Mouse (Mus musculus) MEL (cell line): ENCODE results near the gene Aqp7. TPM values are rescaled to one million over a fixed set of nuclear protein-coding genes. Genes with fewer than 3 reads are reported as not detected.
A peak's percentile ranks its signal among the peaks of the same experiment; 100 is the strongest.

Experiments used
- DNase-seq: peaks from one replicate; pipeline ENCODE4 v3.0.0; 2011; ENCODE audit warnings: low read depth, low spot score
- H3K27ac ChIP-seq: 2 replicates; pipeline ENCODE4 v1.5.1; 2012; ENCODE audit warnings: low read depth, mild to moderate bottlenecking, control low read depth, low read length, moderate library complexity; ENCODE audit not compliant: control insufficient read depth
- H3K27me3 ChIP-seq, 2 experiments: fragments of 150-350 bp in 1 of 2; sonication (generic) in 1 of 2; 2 replicates each; pipeline ENCODE4 v1.6.1; 2012; ENCODE audit warnings: low read length in 2 of 2, mild to moderate bottlenecking in 2 of 2, improper control_type of control experiment in 1 of 2, moderate library complexity in 1 of 2; ENCODE audit not compliant: insufficient read depth in 2 of 2, control insufficient read depth in 1 of 2
- H3K36me3 ChIP-seq, 2 experiments: 2 replicates each; pipeline ENCODE4 v1.6.1; 2012 to 2014; ENCODE audit warnings: low read length in 2 of 2, improper control_type of control experiment in 1 of 2, inconsistent platforms in 1 of 2, mild to moderate bottlenecking in 1 of 2; ENCODE audit not compliant: insufficient read depth in 2 of 2, control insufficient read depth in 1 of 2
- H3K4me1 ChIP-seq, 2 experiments: fragments of 150-350 bp in 1 of 2; sonication (generic) in 1 of 2; 2 replicates each; pipeline ENCODE4 v1.6.1; 2012; ENCODE audit warnings: low read length in 2 of 2, improper control_type of control experiment in 1 of 2, mild to moderate bottlenecking in 1 of 2; ENCODE audit not compliant: insufficient read depth in 2 of 2, control insufficient read depth in 1 of 2
- H3K4me3 ChIP-seq, 2 experiments: fragments of 150-350 bp in 1 of 2; sonication (generic) in 1 of 2; 2 replicates each; pipeline ENCODE4 v1.5.1; 2012; ENCODE audit warnings: low read depth in 2 of 2, low read length in 2 of 2, mild to moderate bottlenecking in 2 of 2, moderate library complexity in 2 of 2, control low read depth in 1 of 2, improper control_type of control experiment in 1 of 2; ENCODE audit not compliant: control insufficient read depth in 1 of 2, insufficient read depth in 1 of 2
- H3K79me2 ChIP-seq: 2 replicates; pipeline ENCODE4 v1.6.1; 2012; ENCODE audit warnings: mild to moderate bottlenecking, low read length, moderate library complexity; ENCODE audit not compliant: control insufficient read depth, poor library complexity, insufficient read depth
- H3K9ac ChIP-seq: 2 replicates; pipeline ENCODE4 v1.6.1; 2012; ENCODE audit warnings: low read depth, mild to moderate bottlenecking, control low read depth, low read length, moderate library complexity; ENCODE audit not compliant: control insufficient read depth, poor library complexity, severe bottlenecking
- H3K9me3 ChIP-seq: fragments of 150-350 bp; sonication (generic); replicated peaks from 2 replicates; pipeline ENCODE4 v1.6.1; 2012; ENCODE audit warnings: mild to moderate bottlenecking, low read length, improper control_type of control experiment, moderate library complexity; ENCODE audit not compliant: insufficient read depth
- BHLHE40 ChIP-seq: IDR thresholded peaks from 2 replicates; pipeline ENCODE4 v1.6.1; 2012; ENCODE audit warnings: low read depth, mild to moderate bottlenecking, inconsistent platforms, low read length, improper control_type of control experiment, borderline replicate concordance
- CHD1 ChIP-seq: IDR thresholded peaks from 2 replicates; pipeline ENCODE4 v1.6.1; 2012; ENCODE audit warnings: low read depth, mild to moderate bottlenecking, inconsistent platforms, low read length, improper control_type of control experiment
- CHD2 ChIP-seq: IDR thresholded peaks from 2 replicates; pipeline ENCODE4 v1.6.1; 2011; ENCODE audit warnings: low read length, improper control_type of control experiment
- CTCF ChIP-seq, 3 experiments: IDR thresholded peaks in 2 of 3; conservative IDR thresholded peaks in 1 of 3; 2 replicates each; pipeline ENCODE4 v1.5.1; 2011 to 2012; ENCODE audit warnings: low read length in 3 of 3, low read depth in 2 of 3, mild to moderate bottlenecking in 2 of 3, improper control_type of control experiment in 1 of 3, inconsistent platforms in 1 of 3, mixed read lengths in 1 of 3, moderate library complexity in 1 of 3; ENCODE audit not compliant: control insufficient read depth in 1 of 3, insufficient read depth in 1 of 3, poor library complexity in 1 of 3, severe bottlenecking in 1 of 3
- EP300 ChIP-seq, 2 experiments: IDR thresholded peaks; 2 replicates each; pipeline ENCODE4 v1.6.1; 2011; ENCODE audit warnings: improper control_type of control experiment in 2 of 2, low read length in 2 of 2, low read depth in 1 of 2, mild to moderate bottlenecking in 1 of 2
- ETS1 ChIP-seq: IDR thresholded peaks from 2 replicates; pipeline ENCODE4 v1.6.1; 2012; ENCODE audit warnings: low read depth, mild to moderate bottlenecking, inconsistent platforms, low read length, improper control_type of control experiment, moderate library complexity
- GABPA ChIP-seq: IDR thresholded peaks from 2 replicates; pipeline ENCODE4 v1.6.1; 2012; ENCODE audit warnings: low read depth, mild to moderate bottlenecking, inconsistent platforms, low read length, improper control_type of control experiment, moderate library complexity
- KAT2A ChIP-seq: conservative IDR thresholded peaks from 2 replicates; pipeline ENCODE4 v1.6.1; 2012; ENCODE audit warnings: low read depth, low read length, improper control_type of control experiment, inconsistent platforms
- MAX ChIP-seq: IDR thresholded peaks from 2 replicates; pipeline ENCODE4 v1.6.1; 2011; ENCODE audit warnings: low read length, improper control_type of control experiment
- MAZ ChIP-seq: IDR thresholded peaks from 2 replicates; pipeline ENCODE4 v1.6.1; 2012; ENCODE audit warnings: low read depth, mild to moderate bottlenecking, inconsistent platforms, low read length, improper control_type of control experiment
- MEF2A ChIP-seq: IDR thresholded peaks from 2 replicates; pipeline ENCODE4 v1.6.1; 2014; ENCODE audit warnings: low read depth, mild to moderate bottlenecking, inconsistent platforms, low read length, improper control_type of control experiment; ENCODE audit not compliant: poor library complexity, insufficient replicate concordance, severe bottlenecking; ENCODE audit errors: extremely low read depth
- MYB ChIP-seq: IDR thresholded peaks from 2 replicates; pipeline ENCODE4 v1.6.1; 2011; ENCODE audit warnings: mild to moderate bottlenecking, low read depth, low read length, improper control_type of control experiment
- MYC ChIP-seq: IDR thresholded peaks from 2 replicates; pipeline ENCODE4 v1.6.1; 2011; ENCODE audit warnings: low read depth, mild to moderate bottlenecking, low read length, improper control_type of control experiment, moderate library complexity
- NRF1 ChIP-seq: IDR thresholded peaks from 2 replicates; pipeline ENCODE4 v1.6.1; 2014; ENCODE audit warnings: low read depth, mild to moderate bottlenecking, inconsistent platforms, low read length, improper control_type of control experiment, moderate library complexity; ENCODE audit not compliant: poor library complexity, insufficient read depth, severe bottlenecking
- RCOR1 ChIP-seq: IDR thresholded peaks from 2 replicates; pipeline ENCODE4 v1.6.1; 2012; ENCODE audit warnings: low read depth, mild to moderate bottlenecking, inconsistent platforms, low read length, improper control_type of control experiment
- SMC3 ChIP-seq: IDR thresholded peaks from 2 replicates; pipeline ENCODE4 v1.6.1; 2011; ENCODE audit warnings: low read depth, low read length, improper control_type of control experiment
- TBP ChIP-seq: IDR thresholded peaks from 2 replicates; pipeline ENCODE4 v1.8.0; 2011; ENCODE audit warnings: low read depth, low read length, improper control_type of control experiment
- TCF12 ChIP-seq: IDR thresholded peaks from 2 replicates; pipeline ENCODE4 v1.6.1; 2014; ENCODE audit warnings: low read depth, mild to moderate bottlenecking, inconsistent platforms, low read length, improper control_type of control experiment, moderate library complexity
- USF1 ChIP-seq: IDR thresholded peaks from 2 replicates; pipeline ENCODE4 v1.6.1; 2014; ENCODE audit warnings: low read depth, mild to moderate bottlenecking, inconsistent platforms, low read length, improper control_type of control experiment, moderate library complexity
- ZC3H11A ChIP-seq: IDR thresholded peaks from 2 replicates; pipeline ENCODE4 v1.6.1; 2012; ENCODE audit warnings: low read depth, mild to moderate bottlenecking, inconsistent platforms, low read length, improper control_type of control experiment
- ZMIZ1 ChIP-seq: IDR thresholded peaks from 2 replicates; pipeline ENCODE4 v1.6.1; 2012; ENCODE audit warnings: low read depth, mild to moderate bottlenecking, inconsistent platforms, low read length, improper control_type of control experiment, moderate library complexity
- polyA plus RNA-seq, 2 experiments: library from polyadenylated mRNA; stranded (reverse) in 1 of 2; unstranded in 1 of 2; fragments of >175 nt in 1 of 2; fragments of >200 nt in 1 of 2; gene quantifications; 2 replicates each; pipeline versions ENCODE4 v1.2.1 to v1.2.4; 2012; ENCODE audit warnings: low replicate concordance in 2 of 2, low read depth in 1 of 2; ENCODE audit not compliant: insufficient read length in 2 of 2, insufficient read depth in 1 of 2, missing spikeins in 1 of 2
- total RNA-seq: library from RNA; depleted of rRNA; stranded (reverse); fragments of 300-350 nt; gene quantifications from 2 replicates; pipeline ENCODE4 v1.2.3, GENCODE M21; 2012

Gene Aqp7
- total and polyA plus RNA-seq, 3 experiments, result 0.06 TPM; not detected in 2

DNA sequence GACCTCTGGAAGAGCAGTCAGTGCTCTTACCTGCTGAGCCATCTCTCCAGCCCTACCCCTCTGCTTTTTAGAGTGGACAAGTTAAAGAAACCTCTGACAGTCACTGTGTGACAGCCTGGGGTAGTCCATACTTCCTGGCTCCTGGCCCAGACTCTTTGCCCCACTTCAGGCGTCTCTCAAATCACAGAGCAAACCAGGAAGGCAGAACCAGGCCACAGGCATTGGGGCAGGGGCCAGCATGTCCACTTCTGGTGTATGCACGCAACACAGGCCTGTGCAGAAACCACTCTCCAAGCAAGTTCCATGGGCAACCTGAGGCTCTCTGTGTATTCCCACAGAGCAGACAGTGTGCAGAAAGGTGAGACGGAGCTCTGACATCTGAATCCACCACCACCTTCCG, 17.3 kb upstream of the Aqp7 start:
- DNase-seq, result no peak
- TF ChIP-seq MAX (no peak), GABPA (no peak), CHD1 (no peak), MEF2A (no peak), MYC (no peak), TBP (no peak), MAZ (no peak), KAT2A (no peak), MYB (no peak), ZC3H11A (no peak), CHD2 (no peak), RCOR1 (no peak), BHLHE40 (no peak), ZMIZ1 (no peak), ETS1 (no peak), USF1 (no peak), NRF1 (no peak)
- TF ChIP-seq, all 39 proteins: peak for 0
- H3K79me2 ChIP-seq, result no peaks in the 10 kb centered on the region
- no peak overlapping the region for H3K27ac ChIP-seq
- no peaks in the 10 kb centered on the region for H3K9me3 ChIP-seq
- H3K36me3 ChIP-seq, result no peaks in the 10 kb centered on the region
- H3K9ac ChIP-seq, result no peak overlapping the region
- no peak overlapping the region for H3K4me3 ChIP-seq
- H3K27me3 ChIP-seq, result no peaks in the 10 kb centered on the region
- H3K4me1 ChIP-seq, result no peaks in the 10 kb centered on the region

- Histone ChIP-seq H3K27ac (no peak overlapping the region), H3K4me1 (no peaks in the 10 kb centered on the region), H3K4me3 (no peak overlapping the region), H3K79me2 (no peaks in the 10 kb centered on the region), H3K27me3 (no peaks in the 10 kb centered on the region), H3K9ac (no peak overlapping the region), H3K9me3 (no peaks in the 10 kb centered on the region), H3K36me3 (no peaks in the 10 kb centered on the region)
- DNase-seq, result peak; percentile 52
- TF ChIP-seq CTCF (IDR thresholded peaks at IDR 0.05 in 2 of 3, conservative IDR thresholded peaks at IDR 0.05 in 1 of 3; ENCODE audit: control insufficient read depth in 1 of 3, insufficient read depth in 1 of 3, low read depth in 2 of 3, low read length in 3 of 3, poor library complexity in 1 of 3, severe bottlenecking in 1 of 3) (peak; percentile 62 to 79 (median 71)), CHD1 (no peak), TCF12 (no peak), ZMIZ1 (no peak), EP300 (IDR thresholded peaks at IDR 0.05; ENCODE audit: low read depth in 1 of 2, low read length in 2 of 2) (no peak), MYB (no peak), SMC3 (peak; percentile 39)
Measured at GRCm38 (mm10) chr4:41063894-41064673, 16.1 kb upstream of the Aqp7 start.
